Mouse (Mus musculus): Measurements from ENCODE around the gene Hes7. TPM values are rescaled to one million over a fixed set of nuclear protein-coding genes. Genes with fewer than 3 reads are reported as not detected.

Gene Hes7
- polyA plus RNA-seq, 1 experiment, result 1.1 TPM

GRCm38 (mm10) chr11:69087082-69087481, 33.1 kb upstream of the Hes7 start:
- 79% methylated on average over 4 of the region's 4 CpGs for WGBS
- no peaks in the 10 kb centered on the region for H3K27me3 ChIP-seq (ENCODE audit: control insufficient read depth, insufficient read depth, low read length)
- H3K4me3 ChIP-seq (ENCODE audit: control insufficient read depth, insufficient read depth, low read length), result no peak overlapping the region
- H3K27ac ChIP-seq (ENCODE audit: control insufficient read depth, insufficient read depth, low read length), result no peak overlapping the region
- TF ChIP-seq POLR2A (IDR thresholded peaks at IDR 0.05; ENCODE audit: control insufficient read depth, extremely low read depth, insufficient read depth, low read length, poor library complexity), result no peak
- TF ChIP-seq CTCF (IDR thresholded peaks at IDR 0.05; ENCODE audit: borderline replicate concordance, control insufficient read depth, extremely low read depth, insufficient read depth, low read length, poor library complexity), result no peak
- DNase-seq, result no peak
- peaks cover 5% of the 10 kb centered on the region for H3K36me3 ChIP-seq (ENCODE audit: control insufficient read depth, insufficient read depth, low read length)
- peaks cover 14% of the 10 kb centered on the region for H3K4me1 ChIP-seq (replicated peaks; ENCODE audit: control insufficient read depth, insufficient read depth, low read length)

GRCm38 (mm10) chr11:69087597-69087996, 32.6 kb upstream of the Hes7 start:
- peaks cover 5% of the 10 kb centered on the region for H3K36me3 ChIP-seq (ENCODE audit: control insufficient read depth, insufficient read depth, low read length)
- H3K4me1 ChIP-seq (replicated peaks; ENCODE audit: control insufficient read depth, insufficient read depth, low read length), result peaks cover 14% of the 10 kb centered on the region
- no peak overlapping the region for H3K4me3 ChIP-seq (ENCODE audit: control insufficient read depth, insufficient read depth, low read length)
- DNase-seq, result no peak
- whole genome bisulfite sequencing, result 96% methylated on average over 2 of the region's 2 CpGs
- no peaks in the 10 kb centered on the region for H3K27me3 ChIP-seq (ENCODE audit: control insufficient read depth, insufficient read depth, low read length)
- no peak for TF ChIP-seq POLR2A (IDR thresholded peaks at IDR 0.05; ENCODE audit: control insufficient read depth, extremely low read depth, insufficient read depth, low read length, poor library complexity)
- TF ChIP-seq CTCF (IDR thresholded peaks at IDR 0.05; ENCODE audit: borderline replicate concordance, control insufficient read depth, extremely low read depth, insufficient read depth, low read length, poor library complexity), result no peak
- no peak overlapping the region for H3K27ac ChIP-seq (ENCODE audit: control insufficient read depth, insufficient read depth, low read length)

GRCm38 (mm10) chr11:69088103-69088855, 31.9 kb upstream of the Hes7 start, which contains the start of gene Vamp2:
TSS of gene Vamp2 (plus strand) at chr11:69088490.
- peak; percentile 89 for DNase-seq
- WGBS, result 2% methylated on average over 66 of the region's 67 CpGs
- Histone ChIP-seq H3K4me3 (ENCODE audit: control insufficient read depth, insufficient read depth, low read length) (peak within 1 kb of the TSS; percentile 95), H3K27me3 (ENCODE audit: control insufficient read depth, insufficient read depth, low read length) (no peaks in the 10 kb centered on the region), H3K27ac (ENCODE audit: control insufficient read depth, insufficient read depth, low read length) (no peak within 1 kb of the TSS; the same call in none of the 2 replicates), H3K4me1 (replicated peaks; ENCODE audit: control insufficient read depth, insufficient read depth, low read length) (peaks cover 14% of the 10 kb centered on the region), H3K36me3 (ENCODE audit: control insufficient read depth, insufficient read depth, low read length) (peaks cover 5% of the 10 kb centered on the region)
- TF ChIP-seq CTCF (IDR thresholded peaks at IDR 0.05; ENCODE audit: borderline replicate concordance, control insufficient read depth, extremely low read depth, insufficient read depth, low read length, poor library complexity) (0 out of 2 replicates have a peak, but pooled peaks have one; percentile 20), POLR2A (IDR thresholded peaks at IDR 0.05; ENCODE audit: control insufficient read depth, extremely low read depth, insufficient read depth, low read length, poor library complexity) (peak; percentile 85)

- Histone ChIP-seq H3K36me3 (ENCODE audit: control insufficient read depth, insufficient read depth, low read length) (peaks cover 5% of the 10 kb centered on the region), H3K4me1 (replicated peaks; ENCODE audit: control insufficient read depth, insufficient read depth, low read length) (peaks cover 14% of the 10 kb centered on the region), H3K27ac (ENCODE audit: control insufficient read depth, insufficient read depth, low read length) (no peak overlapping the region; the same call in none of the 2 replicates), H3K27me3 (ENCODE audit: control insufficient read depth, insufficient read depth, low read length) (no peaks in the 10 kb centered on the region), H3K4me3 (ENCODE audit: control insufficient read depth, insufficient read depth, low read length) (peak overlapping the region; percentile 95)
- DNase-seq, result peak; percentile 38
- TF ChIP-seq POLR2A (IDR thresholded peaks at IDR 0.05; ENCODE audit: control insufficient read depth, extremely low read depth, insufficient read depth, low read length, poor library complexity) (no peak), CTCF (IDR thresholded peaks at IDR 0.05; ENCODE audit: borderline replicate concordance, control insufficient read depth, extremely low read depth, insufficient read depth, low read length, poor library complexity) (no peak)
- 10% methylated on average over 25 of the region's 25 CpGs for WGBS
Observed at GRCm38 (mm10) chr11:69088856-69089615, 31.2 kb upstream of the Hes7 start.

- Histone ChIP-seq H3K4me3 (ENCODE audit: control insufficient read depth, insufficient read depth, low read length) (peak overlapping the region; percentile 95), H3K36me3 (ENCODE audit: control insufficient read depth, insufficient read depth, low read length) (peaks cover 5% of the 10 kb centered on the region), H3K27me3 (ENCODE audit: control insufficient read depth, insufficient read depth, low read length) (no peaks in the 10 kb centered on the region), H3K4me1 (replicated peaks; ENCODE audit: control insufficient read depth, insufficient read depth, low read length) (peaks cover 16% of the 10 kb centered on the region), H3K27ac (ENCODE audit: control insufficient read depth, insufficient read depth, low read length) (no peak overlapping the region)
- DNase-seq, result no peak
- WGBS, result 93% methylated on average over 12 of the region's 12 CpGs
- no peak for TF ChIP-seq POLR2A (IDR thresholded peaks at IDR 0.05; ENCODE audit: control insufficient read depth, extremely low read depth, insufficient read depth, low read length, poor library complexity)
- no peak for TF ChIP-seq CTCF (IDR thresholded peaks at IDR 0.05; ENCODE audit: borderline replicate concordance, control insufficient read depth, extremely low read depth, insufficient read depth, low read length, poor library complexity)
Observed at GRCm38 (mm10) chr11:69089616-69090290, 30.5 kb upstream of the Hes7 start.

- peaks cover 5% of the 10 kb centered on the region for H3K36me3 ChIP-seq (ENCODE audit: control insufficient read depth, insufficient read depth, low read length)
- H3K27ac ChIP-seq (ENCODE audit: control insufficient read depth, insufficient read depth, low read length), result no peak overlapping the region
- H3K27me3 ChIP-seq (ENCODE audit: control insufficient read depth, insufficient read depth, low read length), result no peaks in the 10 kb centered on the region
- no peak overlapping the region for H3K4me3 ChIP-seq (ENCODE audit: control insufficient read depth, insufficient read depth, low read length)
- peaks cover 19% of the 10 kb centered on the region for H3K4me1 ChIP-seq (replicated peaks; ENCODE audit: control insufficient read depth, insufficient read depth, low read length)
- WGBS, result 88% methylated on average over 6 of the region's 6 CpGs
- TF ChIP-seq POLR2A (IDR thresholded peaks at IDR 0.05; ENCODE audit: control insufficient read depth, extremely low read depth, insufficient read depth, low read length, poor library complexity), result no peak
- no peak for TF ChIP-seq CTCF (IDR thresholded peaks at IDR 0.05; ENCODE audit: borderline replicate concordance, control insufficient read depth, extremely low read depth, insufficient read depth, low read length, poor library complexity)
- no peak for DNase-seq
Observed at GRCm38 (mm10) chr11:69090367-69090766, 29.8 kb upstream of the Hes7 start.

All from thymus, adult 2 months (tissue).